ENCODE assay signal across 19 mouse cellular contexts in the genomic region with DNA sequence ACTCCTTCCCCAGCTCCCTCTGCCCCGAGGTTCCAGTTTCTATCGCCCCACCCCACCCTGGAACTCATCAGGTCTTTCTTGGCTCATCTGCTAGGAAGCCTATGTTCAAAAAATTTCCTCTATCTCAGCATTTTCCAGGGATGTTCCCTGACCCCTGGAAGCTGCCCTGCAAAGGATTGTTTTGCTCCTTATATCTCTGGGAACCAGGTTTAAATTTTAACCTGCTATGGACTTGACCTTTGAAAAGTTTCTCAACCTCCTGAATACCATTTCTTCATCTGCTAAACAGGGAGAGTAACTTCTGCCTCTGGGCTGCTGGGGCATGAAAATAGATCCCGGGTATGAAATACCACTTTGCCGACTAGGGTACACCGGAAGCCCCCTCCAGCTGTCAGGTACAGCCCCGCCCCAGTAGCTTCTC. TPM values are rescaled to one million over a fixed set of nuclear protein-coding genes. Genes with fewer than 3 reads are reported as not detected.
DNase-seq lines count a peak whose midpoint lies in the region; ATAC-seq and TF ChIP-seq lines count a peak whose summit lies in the region.
"Had no signal": no experiment of that assay in that cellular context is flagged by ENCODE, and none has a peak within 500 bp of the region (broad histone marks: within the 10 kb centered on the region; RNA-seq: fewer than 3 reads in every experiment).

No protein-coding gene starts in this region.

- peaks cover 55% of the 10 kb centered on the region for H3K4me1 ChIP-seq in E14TG2a.4 (replicated peaks; ENCODE audit: low read depth, low read length)
- peaks cover 4% of the 10 kb centered on the region for H3K4me1 ChIP-seq in bone marrow, adult 2 months (ENCODE audit: control insufficient read depth, insufficient read depth, low read length)
- H3K4me1 ChIP-seq in liver, embryonic 16.5 days (ENCODE audit: control insufficient read depth, low read depth, low read length): peaks cover 12% of the 10 kb centered on the region
- H3K4me1 ChIP-seq: embryonic facial prominence, embryonic 12.5 days; hindbrain, embryonic 13.5 days; limb, embryonic 15.5 days; neural tube, embryonic 12.5 days had no signal

- no peak overlapping the region for H3K9ac ChIP-seq in liver, embryonic 16.5 days (ENCODE audit: low read depth, low read length)
- H3K9ac ChIP-seq: embryonic facial prominence, embryonic 12.5 days; forebrain, postnatal 0 days; hindbrain, embryonic 13.5 days; limb, embryonic 15.5 days; neural tube, embryonic 12.5 days had no signal

- no peaks in the 10 kb centered on the region for H3K27me3 ChIP-seq in E14TG2a.4 (ENCODE audit: insufficient read depth, low read length)
- H3K27me3 ChIP-seq in liver, embryonic 16.5 days (ENCODE audit: control insufficient read depth, insufficient read depth, low read depth, low read length): no peaks in the 10 kb centered on the region
- H3K27me3 ChIP-seq: embryonic facial prominence, embryonic 12.5 days; hindbrain, embryonic 13.5 days; limb, embryonic 15.5 days; neural tube, embryonic 12.5 days had no signal

- H3K9me3 ChIP-seq in E14TG2a.4 (ENCODE audit: low read length): peaks cover 13% of the 10 kb centered on the region
- no peaks in the 10 kb centered on the region for H3K9me3 ChIP-seq in liver, embryonic 16.5 days (replicated peaks; ENCODE audit: control insufficient read depth, low read length)
- H3K9me3 ChIP-seq: embryonic facial prominence, embryonic 12.5 days; heart, embryonic 10.5 days; hindbrain, embryonic 13.5 days; limb, embryonic 15.5 days; neural tube, embryonic 12.5 days had no signal

- H3K4me2 ChIP-seq in liver, embryonic 16.5 days (ENCODE audit: low read depth, low read length): peak overlapping the region; percentile 42
- H3K4me2 ChIP-seq: embryonic facial prominence, embryonic 12.5 days; hindbrain, embryonic 13.5 days; limb, embryonic 15.5 days; neural tube, embryonic 12.5 days had no signal

- WGBS in bone marrow, adult 2 months: 45% methylated on average over 6 of the region's 6 CpGs
- WGBS in liver, embryonic 16.5 days (ENCODE audit: insufficient replicate concordance): 48% methylated on average over 6 of the region's 6 CpGs

- no peak for TF ChIP-seq CTCF in E14TG2a.4 (conservative IDR thresholded peaks at IDR 0.05; ENCODE audit: low read length)
- no peak for TF ChIP-seq CTCF in bone marrow, adult 2 months (IDR thresholded peaks at IDR 0.05; ENCODE audit: control insufficient read depth, insufficient read depth, low read length)

- no peak for TF ChIP-seq POLR2A in bone marrow, adult 2 months (IDR thresholded peaks at IDR 0.05; ENCODE audit: borderline replicate concordance, control insufficient read depth, low read depth, low read length)

- H3K4me3 ChIP-seq in E14TG2a.4 (replicated peaks; ENCODE audit: low read length): 0 out of 2 replicates have a peak overlapping the region, but pooled peaks have one; percentile 6
- H3K4me3 ChIP-seq in bone marrow, adult 2 months (replicated peaks; ENCODE audit: control insufficient read depth, low read depth, low read length): no peak overlapping the region
- H3K4me3 ChIP-seq in liver, embryonic 16.5 days (ENCODE audit: low read depth, low read length): no peak overlapping the region
- H3K4me3 ChIP-seq: embryonic facial prominence, embryonic 12.5 days; heart, embryonic 10.5 days; hindbrain, embryonic 13.5 days; limb, embryonic 15.5 days; neural tube, embryonic 12.5 days had no signal

- H3K36me3 ChIP-seq in E14TG2a.4 (ENCODE audit: insufficient read depth, low read length): no peaks in the 10 kb centered on the region
- no peaks in the 10 kb centered on the region for H3K36me3 ChIP-seq in liver, embryonic 16.5 days (ENCODE audit: control insufficient read depth, insufficient read depth)
- H3K36me3 ChIP-seq: embryonic facial prominence, embryonic 12.5 days; heart, embryonic 10.5 days; hindbrain, embryonic 13.5 days; limb, embryonic 15.5 days; neural tube, embryonic 12.5 days had no signal

- peak; percentile 40 for ATAC-seq in liver, embryonic 16.5 days (ENCODE audit: low read depth)
- no peak for ATAC-seq in erythroblast, adult 5-6 weeks (replicated peaks; ENCODE audit: low FRiP score, poor library complexity, severe bottlenecking)
- ATAC-seq: forebrain, postnatal 0 days had no signal

- DNase-seq in kidney, adult 9 months: peak; percentile 93
- no peak for DNase-seq in layer of hippocampus, postnatal 14 days (ENCODE audit: low spot score in 2 of 2)
- DNase-seq in urinary bladder, postnatal 4 days (ENCODE audit: low spot score in 2 of 2): no peak
- DNase-seq: adrenal gland, adult 8-10 months; cerebellum, adult 11 months; forebrain, postnatal 0 days; heart, postnatal 14 days; layer of hippocampus, postnatal 36 days; lung, postnatal 36 days; right cerebral cortex, postnatal 14 days had no signal

- H3K27ac ChIP-seq in bone marrow, adult 2 months (ENCODE audit: control insufficient read depth, insufficient read depth, low read depth, low read length, poor library complexity): peak overlapping the region; percentile 26; the same call in 1 of the 2 replicates
- no peak overlapping the region for H3K27ac ChIP-seq in liver, embryonic 16.5 days (ENCODE audit: low read length)
- H3K27ac ChIP-seq: embryonic facial prominence, embryonic 12.5 days; heart, embryonic 10.5 days; hindbrain, embryonic 13.5 days; limb, embryonic 15.5 days; neural tube, embryonic 12.5 days had no signal

RNA-seq across cellular contexts. Expression of gene Ahcy, which starts 27.5 kb away (rescaled TPM):
- 11.7 and 18.5 TPM in 2 replicates for polyA plus RNA-seq in bone marrow, adult 2 months (2011; ENCODE audit: insufficient read depth, insufficient read length, low replicate concordance, missing spikeins)
- 69.8 and 77.7 TPM in 2 replicates for polyA plus RNA-seq in liver, embryonic 16.5 days (2015; fragmentation: Nextera tagmentation; extraction: Ambion mirVana)
- 10 to 100 TPM; 12.2 to 13.0 TPM for total RNA-seq in layer of hippocampus, postnatal 14 days (2021)
- total RNA-seq in erythroblast, adult 5-6 weeks (2015; ENCODE audit: low replicate concordance): 19.2 and 24.2 TPM in 2 replicates
- total RNA-seq in erythroblast, adult 5-6 weeks (2017; ENCODE audit: low replicate concordance): 10.6 and 10.9 TPM in 2 replicates

RNA-seq across cellular contexts. Expression of gene Itch, which starts 31.5 kb away (rescaled TPM):
- 12.4 and 21.0 TPM in 2 replicates for polyA plus RNA-seq in bone marrow, adult 2 months (2011; ENCODE audit: insufficient read depth, insufficient read length, low replicate concordance, missing spikeins)
- 19.6 and 19.7 TPM in 2 replicates for polyA plus RNA-seq in liver, embryonic 16.5 days (2015; fragmentation: Nextera tagmentation; extraction: Ambion mirVana)
- total RNA-seq in layer of hippocampus, postnatal 14 days (2021): 10 to 100 TPM; 44.8 to 45.6 TPM
- 15.9 and 25.3 TPM in 2 replicates for total RNA-seq in erythroblast, adult 5-6 weeks (2015; ENCODE audit: low replicate concordance)
- 25.4 and 33.2 TPM in 2 replicates for total RNA-seq in erythroblast, adult 5-6 weeks (2017; ENCODE audit: low replicate concordance)
